In genomic region chr14:77662994-77663393, GRCm38 (mm10) we compare ENCODE assay signal across 19 mouse cellular contexts.
"Had no signal": no experiment of that assay in that cellular context is flagged by ENCODE, and none has a peak within 500 bp of the region (broad histone marks: within the 10 kb centered on the region; RNA-seq: fewer than 3 reads in every experiment).

No protein-coding gene starts in this region.

- H3K27ac ChIP-seq: lung, embryonic 15.5 days; macrophage had no signal

- H3K36me3 ChIP-seq: lung, embryonic 15.5 days; midbrain, embryonic 15.5 days had no signal

- H3K4me1 ChIP-seq: lung, embryonic 15.5 days; megakaryocyte, embryonic 14.5 days had no signal

- H3K9me3 ChIP-seq: lung, embryonic 15.5 days; megakaryocyte, embryonic 14.5 days; midbrain, embryonic 13.5 days; midbrain, embryonic 15.5 days had no signal

- DNase-seq: lung, adult 2 months; lung, postnatal 14 days; lung, postnatal 36 days; retina, postnatal 1 day; right cerebral cortex, adult 18-20 months; right cerebral cortex, postnatal 25 days; right cerebral cortex, postnatal 4 days; spleen, adult 18-20 months; thymus, adult 18-20 months; thymus, postnatal 14 days; thymus, postnatal 36 days had no signal

- H3K27me3 ChIP-seq: lung, embryonic 15.5 days; midbrain, embryonic 13.5 days; midbrain, embryonic 15.5 days had no signal

- H3K9ac ChIP-seq: lung, embryonic 15.5 days; midbrain, embryonic 13.5 days; midbrain, embryonic 15.5 days had no signal

- ATAC-seq: lung, postnatal 0 days; midbrain, embryonic 13.5 days had no signal

- H3K4me2 ChIP-seq: lung, embryonic 15.5 days; midbrain, embryonic 11.5 days; midbrain, embryonic 13.5 days; midbrain, embryonic 15.5 days had no signal

- H3K4me3 ChIP-seq: lung, embryonic 15.5 days; megakaryocyte, embryonic 14.5 days; midbrain, embryonic 13.5 days; midbrain, embryonic 15.5 days; myocyte had no signal
